Mouse (Mus musculus): ENCODE results near the gene Olfr1154.

Olfr1154 gene

GRCm38 (mm10) chr2:87905066-87905465, at the start of gene Olfr1154:
TSS of gene Olfr1154 (minus strand) at chr2:87905166.
- no peak for DNase-seq (ENCODE audit: low read depth, low spot score)

GRCm38 (mm10) chr2:87953000-87953399, 48.0 kb upstream of the Olfr1154 start, which contains the start of gene Olfr1156:
TSS of gene Olfr1156 (minus strand) at chr2:87953100.
- DNase-seq (ENCODE audit: low read depth, low spot score), result no peak

DNA sequence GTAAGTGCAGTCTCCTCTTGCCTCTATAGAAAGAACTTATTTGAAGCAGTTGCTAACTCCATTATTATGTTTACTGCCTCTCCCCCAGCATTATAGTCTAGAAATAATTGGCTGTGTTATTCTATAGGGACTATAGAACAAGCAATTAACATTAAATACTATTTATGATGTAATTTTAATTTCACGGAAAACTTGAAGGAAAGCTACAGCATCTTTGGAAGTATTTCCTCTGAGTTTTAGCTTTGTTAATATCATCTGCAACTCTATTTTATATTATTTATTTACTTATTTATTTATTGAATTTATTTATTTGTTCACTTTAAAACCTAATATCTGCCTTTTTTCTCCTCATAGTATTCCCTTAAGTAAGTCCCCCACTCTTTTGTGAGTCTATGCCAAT, 40.1 kb upstream of the Olfr1154 start, which contains the start of gene Olfr1155:
Gene Olfr1155, minus strand, starts transcription at position 101 of the 400 bp plus-strand sequence.
- no peak for DNase-seq (ENCODE audit: low read depth, low spot score)

GRCm38 (mm10) chr2:87894662-87895061, 10.3 kb downstream of the Olfr1154 start, which contains the start of gene Olfr1153:
TSS of gene Olfr1153 (plus strand) at chr2:87894962.
- DNase-seq (ENCODE audit: low read depth, low spot score), result no peak

DNA sequence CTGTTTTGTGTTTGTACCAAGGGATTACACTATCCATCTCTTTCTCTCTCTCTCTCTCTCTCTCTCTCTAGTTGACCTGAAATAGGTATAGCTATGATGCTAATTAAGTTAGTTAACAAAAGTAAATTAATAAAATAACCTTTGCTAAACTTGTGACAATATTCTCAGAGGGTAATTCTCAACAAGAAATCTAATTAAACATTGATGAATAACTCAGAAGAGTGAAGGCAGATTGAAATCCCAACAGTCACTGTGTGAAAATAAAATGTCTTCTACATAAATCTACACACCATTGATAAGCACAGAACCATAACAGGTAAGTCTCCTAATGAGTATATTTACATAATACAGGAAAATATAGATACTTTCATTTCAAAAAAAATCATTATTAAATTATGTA, 38.8 kb downstream of the Olfr1154 start, which contains the start of gene Olfr1152:
Gene Olfr1152, plus strand, starts transcription at position 301 of the 400 bp plus-strand sequence.
- DNase-seq (ENCODE audit: low read depth, low spot score), result no peak

- no peak for DNase-seq (ENCODE audit: low read depth, low spot score)
Observed at GRCm38 (mm10) chr2:87855562-87855961, 49.4 kb downstream of the Olfr1154 start, which contains the start of gene Olfr1151. TSS of gene Olfr1151 (plus strand) at chr2:87855862.

Data from embryo, embryonic 11.5 days (tissue).